Mouse (Mus musculus): Measurements from ENCODE around the gene Spns1. TPM values are rescaled to one million over a fixed set of nuclear protein-coding genes. Genes with fewer than 3 reads are reported as not detected.
A peak's percentile ranks its signal among the peaks of the same experiment; 100 is the strongest.

Spns1 gene
- polyA plus RNA-seq, 2 experiments, result 11.6 to 21.7 TPM

- Histone ChIP-seq H3K4me1 (replicated peaks; ENCODE audit: control insufficient read depth in 2 of 2, insufficient read depth in 2 of 2, low read length in 1 of 2) (peaks cover 4 to 8% of the 10 kb centered on the region in 2 experiments), H3K36me3 (replicated peaks; ENCODE audit: control insufficient read depth, insufficient read depth, low read depth) (peaks cover 4% of the 10 kb centered on the region), H3K27ac (no peak overlapping the region), H3K27me3 (ENCODE audit: control insufficient read depth, insufficient read depth, low read length) (no peaks in the 10 kb centered on the region), H3K4me2 (ENCODE audit: low read depth) (no peak overlapping the region), H3K9ac (replicated peaks) (no peak overlapping the region), H3K9me3 (ENCODE audit: control insufficient read depth, low read length) (no peaks in the 10 kb centered on the region), H3K4me3 (ENCODE audit: insufficient read depth in 1 of 2, low read depth in 2 of 2, low read length in 2 of 2) (no peak overlapping the region)
- TF ChIP-seq EP300 (IDR thresholded peaks at IDR 0.05; ENCODE audit: low read depth), result no peak
- TF ChIP-seq CTCF (IDR thresholded peaks at IDR 0.05; ENCODE audit: low read depth), result no peak
- no peak for ATAC-seq (ENCODE audit: insufficient read depth)
- WGBS (ENCODE audit: insufficient replicate concordance), result 78% methylated on average over 9 of the region's 9 CpGs
- no peak for DNase-seq (ENCODE audit: low read depth in 3 of 3, low spot score in 3 of 3)
Observed at GRCm38 (mm10) chr7:126373007-126373406, 4.2 kb downstream of the Spns1 start.

- Histone ChIP-seq H3K4me3 (ENCODE audit: insufficient read depth in 1 of 2, low read depth in 2 of 2, low read length in 2 of 2) (peak within 1 kb of the TSS in 1 of 2 experiments; percentile 4; a peak in 1 of 4 replicates), H3K9me3 (ENCODE audit: control insufficient read depth, low read length) (no peaks in the 10 kb centered on the region), H3K4me1 (replicated peaks; ENCODE audit: control insufficient read depth in 2 of 2, insufficient read depth in 2 of 2, low read length in 1 of 2) (no peaks in the 10 kb centered on the region), H3K27me3 (ENCODE audit: control insufficient read depth, insufficient read depth, low read length) (no peaks in the 10 kb centered on the region), H3K9ac (replicated peaks) (no peak within 1 kb of the TSS), H3K27ac (no peak within 1 kb of the TSS), H3K4me2 (ENCODE audit: low read depth) (peak within 1 kb of the TSS; percentile 8; the same call in 1 of the 2 replicates), H3K36me3 (replicated peaks; ENCODE audit: control insufficient read depth, insufficient read depth, low read depth) (peaks cover 4% of the 10 kb centered on the region)
- WGBS (ENCODE audit: insufficient replicate concordance), result 18% methylated on average over 13 of the region's 13 CpGs
- peak; percentile 32 for ATAC-seq (ENCODE audit: insufficient read depth)
- TF ChIP-seq EP300 (IDR thresholded peaks at IDR 0.05; ENCODE audit: low read depth), result no peak
- TF ChIP-seq CTCF (IDR thresholded peaks at IDR 0.05; ENCODE audit: low read depth), result no peak
- DNase-seq (ENCODE audit: low read depth in 3 of 3, low spot score in 3 of 3), result no peak
Observed at GRCm38 (mm10) chr7:126369393-126369792, 7.9 kb downstream of the Spns1 start, which contains the start of gene Lat. Gene Lat (minus strand): TSS chr7:126369570.

GRCm38 (mm10) chr7:126368367-126368766, 8.9 kb downstream of the Spns1 start:
- H3K4me3 ChIP-seq (ENCODE audit: insufficient read depth in 1 of 2, low read depth in 2 of 2, low read length in 2 of 2), result no peak overlapping the region
- H3K9ac ChIP-seq (replicated peaks), result no peak overlapping the region
- H3K36me3 ChIP-seq (replicated peaks; ENCODE audit: control insufficient read depth, insufficient read depth, low read depth), result peaks cover 4% of the 10 kb centered on the region
- no peaks in the 10 kb centered on the region for H3K27me3 ChIP-seq (ENCODE audit: control insufficient read depth, insufficient read depth, low read length)
- 61% methylated on average over 8 of the region's 8 CpGs for WGBS (ENCODE audit: insufficient replicate concordance)
- ATAC-seq (ENCODE audit: insufficient read depth) (no peak), DNase-seq (ENCODE audit: low read depth in 3 of 3, low spot score in 3 of 3) (no peak)
- no peaks in the 10 kb centered on the region for H3K9me3 ChIP-seq (ENCODE audit: control insufficient read depth, low read length)
- no peaks in the 10 kb centered on the region for H3K4me1 ChIP-seq (replicated peaks; ENCODE audit: control insufficient read depth in 2 of 2, insufficient read depth in 2 of 2, low read length in 1 of 2)
- no peak for TF ChIP-seq EP300 (IDR thresholded peaks at IDR 0.05; ENCODE audit: low read depth)
- TF ChIP-seq CTCF (IDR thresholded peaks at IDR 0.05; ENCODE audit: low read depth), result no peak
- no peak overlapping the region for H3K27ac ChIP-seq
- no peak overlapping the region for H3K4me2 ChIP-seq (ENCODE audit: low read depth)

- H3K27ac ChIP-seq, result no peak overlapping the region
- H3K9ac ChIP-seq (replicated peaks), result no peak overlapping the region
- H3K36me3 ChIP-seq (replicated peaks; ENCODE audit: control insufficient read depth, insufficient read depth, low read depth), result peaks cover 4% of the 10 kb centered on the region
- DNase-seq (ENCODE audit: low read depth in 3 of 3, low spot score in 3 of 3), result no peak
- H3K4me2 ChIP-seq (ENCODE audit: low read depth), result no peak overlapping the region
- H3K9me3 ChIP-seq (ENCODE audit: control insufficient read depth, low read length), result no peaks in the 10 kb centered on the region
- TF ChIP-seq EP300 (IDR thresholded peaks at IDR 0.05; ENCODE audit: low read depth) (no peak), CTCF (IDR thresholded peaks at IDR 0.05; ENCODE audit: low read depth) (no peak)
- H3K4me1 ChIP-seq (replicated peaks; ENCODE audit: control insufficient read depth in 2 of 2, insufficient read depth in 2 of 2, low read length in 1 of 2), result peaks cover 0 to 5% of the 10 kb centered on the region in 2 experiments; a peak in 1 of 4 replicates
- WGBS (ENCODE audit: insufficient replicate concordance), result 65% methylated on average over 10 of the region's 10 CpGs
- ATAC-seq (ENCODE audit: insufficient read depth), result no peak
- H3K27me3 ChIP-seq (ENCODE audit: control insufficient read depth, insufficient read depth, low read length), result no peaks in the 10 kb centered on the region
- no peak overlapping the region for H3K4me3 ChIP-seq (ENCODE audit: insufficient read depth in 1 of 2, low read depth in 2 of 2, low read length in 2 of 2)
Observed at GRCm38 (mm10) chr7:126367636-126368035, 9.6 kb downstream of the Spns1 start.

- no peak overlapping the region for H3K9ac ChIP-seq (replicated peaks)
- no peaks in the 10 kb centered on the region for H3K9me3 ChIP-seq (ENCODE audit: control insufficient read depth, low read length)
- TF ChIP-seq EP300 (IDR thresholded peaks at IDR 0.05; ENCODE audit: low read depth), result no peak
- no peak for TF ChIP-seq CTCF (IDR thresholded peaks at IDR 0.05; ENCODE audit: low read depth)
- ATAC-seq (ENCODE audit: insufficient read depth) (0 out of 2 replicates have a peak, but pooled peaks have one; percentile 26), DNase-seq (ENCODE audit: low read depth in 3 of 3, low spot score in 3 of 3) (no peak)
- no peaks in the 10 kb centered on the region for H3K36me3 ChIP-seq (replicated peaks; ENCODE audit: control insufficient read depth, insufficient read depth, low read depth)
- no peaks in the 10 kb centered on the region for H3K27me3 ChIP-seq (ENCODE audit: control insufficient read depth, insufficient read depth, low read length)
- WGBS (ENCODE audit: insufficient replicate concordance), result 49% methylated on average over 6 of the region's 6 CpGs
- peaks cover 0 to 8% of the 10 kb centered on the region in 2 experiments; a peak in 1 of 4 replicates for H3K4me1 ChIP-seq (replicated peaks; ENCODE audit: control insufficient read depth in 2 of 2, insufficient read depth in 2 of 2, low read length in 1 of 2)
- H3K4me3 ChIP-seq (ENCODE audit: insufficient read depth in 1 of 2, low read depth in 2 of 2, low read length in 2 of 2), result no peak overlapping the region
- no peak overlapping the region for H3K4me2 ChIP-seq (ENCODE audit: low read depth)
- no peak overlapping the region for H3K27ac ChIP-seq
Observed at GRCm38 (mm10) chr7:126363038-126363437, 14.2 kb downstream of the Spns1 start.

Data from liver, embryonic 14.5 days (tissue).